Mouse (Mus musculus): Measurements from ENCODE around the gene Gm21118. TPM values are rescaled to one million over a fixed set of nuclear protein-coding genes. Genes with fewer than 3 reads are reported as not detected.
"Not testable (repeated sequence)": the region's sequence is repeated elsewhere in the genome, so short reads cannot be mapped to it uniquely, and the experiment has no call there.

Gm21118 gene
- not detected in 2 replicates for polyA plus RNA-seq (2015; fragmentation: Nextera tagmentation; extraction: Ambion mirVana)

DNA sequence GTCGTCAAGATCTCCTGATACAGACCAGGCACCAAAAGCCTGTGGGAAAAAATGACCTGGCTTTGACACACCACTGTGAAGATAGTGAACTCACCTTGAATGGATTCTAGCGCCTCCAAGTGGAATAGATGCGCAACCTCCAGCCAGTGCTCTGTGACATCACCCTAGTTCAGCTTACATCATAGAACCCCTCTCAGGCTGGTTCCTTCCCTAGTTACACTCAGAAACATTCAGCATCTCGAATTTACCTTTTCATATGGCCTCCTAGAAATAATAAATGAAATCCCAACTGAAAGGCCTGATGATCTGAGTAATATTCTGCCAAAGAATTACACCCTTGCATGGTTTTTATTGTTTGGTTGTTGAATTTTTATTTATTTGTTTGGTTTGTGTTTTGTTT is at the start of gene Gm21118:
Gene Gm21118 (minus strand): TSS at position 101 of the 400 bp plus-strand sequence.
- not testable (repeated sequence) for H3K27me3 ChIP-seq; H3K4me3 ChIP-seq; H3K4me2 ChIP-seq; H3K36me3 ChIP-seq; H3K9ac ChIP-seq; H3K27ac ChIP-seq; ATAC-seq (ENCODE audit: low FRiP score); H3K4me1 ChIP-seq (replicated peaks); H3K9me3 ChIP-seq
- WGBS = no CpG with 5 or more reads among the region's 4 CpGs

- not testable (repeated sequence) for H3K4me2 ChIP-seq; H3K4me1 ChIP-seq (replicated peaks); ATAC-seq (ENCODE audit: low FRiP score); H3K36me3 ChIP-seq; H3K4me3 ChIP-seq; H3K9ac ChIP-seq; H3K9me3 ChIP-seq; H3K27ac ChIP-seq; H3K27me3 ChIP-seq
- no CpG with 5 or more reads among the region's 2 CpGs for WGBS
Observed at GRCm38 (mm10) chrY:70303187-70303586, 29.7 kb upstream of the Gm21118 start, which contains the start of the genes Gm29423 and Gm29644. TSS of gene Gm29423 (minus strand) at chrY:70303287. TSS of gene Gm29644 (minus strand) at chrY:70303343.

Other genes with a start within 250 kb of the Gm21118 start
- gene Gm29423, start 29.6 kb upstream of the Gm21118 start, polyA plus RNA-seq (2015; fragmentation: Nextera tagmentation; extraction: Ambion mirVana) = not detected in 2 replicates
- gene Gm29644, start 29.7 kb upstream of the Gm21118 start, polyA plus RNA-seq (2015; fragmentation: Nextera tagmentation; extraction: Ambion mirVana) = not detected in 2 replicates
- gene Gm20888, start 168.2 kb upstream of the Gm21118 start, polyA plus RNA-seq (2015; fragmentation: Nextera tagmentation; extraction: Ambion mirVana) = not detected in 2 replicates